Mouse (Mus musculus): Measurements from ENCODE around the gene Aspscr1.

Gene Aspscr1

DNA sequence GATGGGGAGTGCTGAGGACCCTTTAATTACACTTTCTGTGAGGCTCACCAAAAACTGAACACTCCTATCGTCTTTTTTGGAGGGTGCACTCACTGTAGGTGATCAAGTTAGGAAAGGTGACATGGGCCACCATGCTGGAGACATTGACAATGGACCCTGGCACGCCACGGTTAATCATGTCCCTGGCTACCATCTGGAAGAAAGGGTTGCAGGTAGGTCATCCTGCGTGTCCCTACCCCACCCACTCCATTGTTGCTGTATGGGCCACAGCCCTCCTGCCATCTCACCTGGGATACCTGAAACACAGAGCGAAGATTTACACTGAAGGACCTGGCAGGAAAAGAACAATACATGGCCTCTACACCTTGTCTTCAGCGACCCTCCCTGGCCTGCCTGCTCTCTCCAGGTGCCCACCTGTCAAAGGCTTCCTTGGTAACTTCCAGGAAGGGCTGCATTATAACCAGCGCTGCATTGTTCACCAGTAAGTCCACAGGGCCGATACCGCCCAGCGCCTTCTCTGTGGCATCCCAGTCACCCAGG, 57.6 kb downstream of the Aspscr1 start:
- in situ Hi-C loops (cut with MboI, MseI): no loop called here

DNA sequence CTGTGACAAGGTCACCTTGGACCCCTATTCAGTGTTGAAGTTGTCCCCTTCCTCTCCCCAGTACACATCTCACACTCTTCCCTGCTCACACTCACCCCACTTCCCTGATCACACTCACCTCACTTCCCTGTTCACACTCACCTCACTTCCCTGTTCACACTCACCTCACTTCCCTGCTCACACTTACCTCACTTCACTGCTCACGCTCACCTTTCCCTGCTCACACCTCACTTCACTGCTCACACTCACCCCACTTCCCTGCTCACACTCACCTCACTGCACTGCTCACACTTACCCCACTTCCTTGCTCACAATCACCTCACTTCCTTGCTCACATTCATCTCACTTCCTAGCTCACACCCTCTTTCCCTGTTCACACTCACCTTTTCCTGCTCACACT, 58.6 kb downstream of the Aspscr1 start:
- in situ Hi-C loops (cut with MboI, MseI): no loop called here

DNA sequence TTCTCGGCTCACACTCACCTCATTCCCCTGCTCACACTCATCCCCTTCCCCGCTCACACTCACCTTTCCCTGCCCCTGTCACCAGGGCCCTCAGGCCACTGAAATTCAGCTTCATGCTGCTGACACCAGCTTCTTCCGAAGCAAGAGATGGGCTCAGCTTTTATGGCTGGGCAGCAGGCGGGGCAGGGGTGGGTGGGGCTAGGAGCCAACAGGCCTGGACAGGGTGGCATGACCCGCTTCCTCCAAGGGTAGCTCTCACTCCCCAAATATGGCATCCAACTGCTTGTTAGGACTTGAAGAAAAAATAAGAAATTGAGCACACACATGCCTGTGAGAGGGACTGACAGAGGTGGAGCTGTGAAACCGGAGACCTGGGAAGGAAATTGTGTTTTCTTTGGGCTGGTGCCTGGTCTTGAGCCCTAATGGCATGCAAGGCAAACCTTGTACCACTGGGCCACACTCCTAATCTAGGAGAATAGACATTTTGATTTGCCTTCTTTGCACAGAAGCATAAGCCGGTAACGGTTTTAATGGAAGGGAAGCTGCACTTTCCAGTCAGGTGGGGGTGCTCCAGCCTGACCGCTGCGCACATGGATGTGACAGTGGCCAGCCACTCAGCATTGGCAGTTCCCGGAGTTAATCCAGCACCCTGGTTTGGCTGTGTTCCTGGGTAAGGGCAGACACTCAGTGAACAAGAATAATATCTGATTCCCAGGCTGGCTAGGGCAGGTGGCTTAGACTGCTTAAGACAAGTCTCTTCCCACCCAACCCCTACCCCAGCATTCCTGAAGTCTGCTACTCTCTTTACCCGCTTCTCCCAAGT, 59.3 kb downstream of the Aspscr1 start, which contains the start of gene Cbr2:
Cbr2 (minus strand) TSS at position 257 of the 823 bp plus-strand sequence.
- in situ Hi-C loops (cut with MboI, MseI): no loop called here

DNA sequence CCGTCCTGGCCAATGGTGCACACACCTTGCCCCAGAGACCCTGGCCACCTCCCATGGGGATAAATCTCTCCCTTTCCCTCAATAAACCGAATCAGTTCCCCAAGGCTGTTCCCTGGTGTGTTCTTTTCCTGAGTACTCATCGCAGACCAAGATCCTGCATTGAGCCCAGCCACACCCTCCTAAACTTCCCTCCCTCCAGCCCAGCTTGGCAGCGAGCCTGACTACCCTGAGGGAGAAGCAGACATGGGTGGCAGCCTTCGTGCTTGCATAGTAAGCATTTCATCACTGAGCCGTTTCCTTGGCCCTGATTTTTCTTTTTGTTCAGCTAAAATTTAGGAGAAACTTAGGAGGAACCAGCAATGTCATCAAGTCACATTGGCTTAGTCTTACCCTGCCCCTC, 60.7 kb downstream of the Aspscr1 start:
- in situ Hi-C loops (cut with MboI, MseI): no loop called here

DNA sequence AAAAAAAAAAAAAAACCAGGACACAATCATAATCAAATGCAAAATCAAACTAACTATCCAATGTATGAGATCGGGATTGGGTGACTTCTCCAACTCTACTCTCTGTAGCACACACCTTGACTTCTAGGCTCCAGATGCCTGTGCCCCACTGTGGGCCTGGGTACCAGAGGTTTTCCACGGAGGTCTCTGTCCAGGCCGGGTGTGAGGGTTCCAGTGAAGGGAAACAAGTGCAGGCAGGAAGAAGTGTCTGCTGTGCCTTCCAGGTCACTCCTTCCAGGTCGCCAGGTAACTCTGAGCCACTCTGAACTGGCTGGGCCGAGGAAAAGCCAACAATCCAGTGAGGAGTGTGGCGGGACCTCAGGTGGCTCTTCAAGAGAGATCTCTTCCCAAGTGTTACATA, 63.7 kb downstream of the Aspscr1 start:
- in situ Hi-C loops (cut with MboI, MseI): no loop called here

DNA sequence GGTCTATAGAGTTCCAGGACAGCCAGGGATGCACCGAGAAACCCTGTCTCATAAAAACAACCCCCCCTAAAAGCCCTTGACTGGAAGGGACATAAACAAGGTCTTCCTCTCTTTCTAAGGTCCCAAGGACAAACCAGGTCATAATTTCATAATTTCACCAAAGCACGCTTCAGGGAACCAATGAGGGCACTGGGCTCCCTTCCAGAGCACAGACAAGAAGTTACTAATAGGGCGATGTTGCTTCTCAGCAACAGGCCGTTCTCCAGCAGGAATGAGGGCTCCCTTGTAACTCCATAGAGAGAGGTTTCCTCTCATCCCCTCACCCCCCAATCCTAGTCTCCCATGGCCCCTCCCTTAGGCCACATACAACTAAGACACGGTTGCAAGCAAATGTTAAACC, 68.2 kb downstream of the Aspscr1 start:
- in situ Hi-C loops (cut with MboI, MseI): no loop called here

DNA sequence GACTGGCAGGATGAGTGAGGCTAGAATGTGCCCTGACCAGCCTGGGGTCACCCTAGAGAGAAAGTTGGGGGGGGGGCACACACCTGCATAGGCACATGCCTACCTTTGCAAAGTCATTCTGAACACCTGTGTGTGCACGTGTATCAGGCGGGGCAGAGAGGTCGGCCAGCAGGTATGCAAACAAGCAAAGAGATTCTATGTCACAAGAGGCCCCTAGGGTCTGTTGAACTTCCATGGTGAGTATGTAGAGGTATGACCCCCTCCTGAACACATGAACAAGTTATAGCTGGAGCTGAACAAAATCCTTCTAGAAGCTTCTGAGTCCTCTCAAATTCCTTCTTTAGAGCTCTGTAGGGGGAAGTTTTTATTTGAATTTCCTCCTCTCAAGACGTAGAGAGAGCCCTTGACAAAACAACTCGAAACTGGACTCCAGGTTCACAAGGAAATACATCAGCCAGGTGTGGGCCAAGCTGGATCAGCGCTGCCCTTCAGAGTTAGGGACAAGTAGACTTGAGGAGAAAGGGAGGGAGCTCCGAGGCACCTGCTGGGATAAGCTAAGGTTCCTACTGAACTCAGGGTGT, 71.4 kb downstream of the Aspscr1 start:
- in situ Hi-C loops (cut with MboI, MseI): no loop called here

DNA sequence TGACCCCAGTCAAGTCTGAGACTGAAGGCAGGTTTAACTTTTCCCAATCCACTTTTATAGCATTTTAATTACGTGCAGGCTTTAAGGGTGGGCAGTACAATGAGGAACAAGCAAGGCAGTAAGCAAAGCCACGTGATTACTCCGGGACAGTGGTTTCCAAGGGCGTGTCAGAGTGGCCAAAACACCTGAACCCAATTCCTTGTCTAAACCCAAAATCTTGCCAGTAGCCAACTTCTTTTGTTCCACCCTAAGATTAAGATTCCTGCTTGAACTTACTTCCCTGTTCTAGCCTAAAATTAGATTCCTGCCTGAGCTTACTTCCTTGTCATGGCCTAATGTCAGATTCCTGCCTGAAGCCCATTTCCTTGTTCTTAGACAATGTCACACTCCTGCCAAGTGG, 75.2 kb downstream of the Aspscr1 start:
- in situ Hi-C loops (cut with MboI, MseI): no loop called here

DNA sequence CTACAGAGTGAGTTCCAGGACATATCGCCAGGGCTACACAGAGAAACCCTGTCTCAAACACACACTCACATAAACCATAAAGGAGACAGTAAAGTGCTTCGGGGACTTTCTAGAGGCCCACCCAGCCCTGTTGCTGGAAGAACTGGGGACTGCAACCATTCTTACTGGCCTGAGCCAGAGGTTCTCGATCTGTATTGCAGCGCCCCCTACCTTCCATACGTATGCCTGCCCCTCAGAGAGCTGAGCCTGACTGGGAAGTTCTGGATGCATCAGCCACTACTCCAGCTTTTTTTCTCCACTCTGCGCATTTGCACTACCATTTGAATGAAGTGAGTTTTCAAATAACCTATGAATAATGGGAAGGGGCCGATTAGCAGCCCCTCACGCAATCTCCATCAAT, 76.7 kb downstream of the Aspscr1 start:
- in situ Hi-C loops (cut with MboI, MseI): no loop called here

DNA sequence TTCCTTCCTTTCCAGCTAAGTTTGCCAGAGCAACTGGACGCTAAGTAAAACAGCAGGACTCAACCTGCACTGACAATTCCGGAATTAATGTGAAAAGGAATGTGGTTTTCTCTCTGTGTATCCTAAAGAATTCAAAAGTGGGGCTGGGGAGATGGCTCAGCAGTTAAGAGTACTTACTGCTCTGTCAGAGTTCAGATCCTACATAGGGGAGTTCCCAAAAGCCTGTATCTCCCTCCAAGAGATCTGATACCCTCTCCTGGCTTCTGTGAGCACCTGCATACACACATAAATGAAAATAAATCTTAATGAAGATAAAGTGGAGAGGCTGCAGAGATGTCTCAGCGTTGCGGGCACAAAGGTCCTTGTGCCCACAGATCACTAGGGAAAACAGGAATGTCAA, 78.8 kb downstream of the Aspscr1 start:
- in situ Hi-C loops (cut with MboI, MseI): no loop called here

Measured in T-helper 2 cell (primary cell).